8 mouse cellular contexts compared by ENCODE assay signal in the genomic region with DNA sequence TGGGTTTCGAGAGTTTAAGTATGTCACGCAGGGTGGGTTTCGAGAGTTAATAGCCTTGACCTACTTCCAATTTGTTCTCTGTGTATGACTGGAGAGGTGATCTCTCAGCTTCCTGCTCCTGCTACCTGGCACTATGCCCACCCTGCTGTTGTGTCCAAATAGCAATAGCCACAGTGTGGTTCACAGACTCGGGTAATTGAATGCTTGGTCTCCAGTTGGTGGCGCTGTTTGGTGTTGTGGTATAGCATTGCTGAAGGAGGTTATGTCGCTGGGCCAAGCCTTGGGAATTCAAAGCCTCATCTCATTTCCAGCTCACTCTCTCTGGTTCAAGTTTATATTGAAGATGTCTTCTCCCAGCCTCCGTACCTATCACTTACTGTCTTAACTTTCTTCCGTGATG.
DNase-seq lines count a peak whose midpoint lies in the region; ATAC-seq and TF ChIP-seq lines count a peak whose summit lies in the region.

No protein-coding gene starts in this region.

- H3K4me1 ChIP-seq in midbrain, postnatal 0 days (ENCODE audit: insufficient read depth, low read length): peaks cover 2% of the 10 kb centered on the region; the same call in 1 of the 2 replicates
- no peaks in the 10 kb centered on the region for H3K4me1 ChIP-seq in midbrain, embryonic 11.5 days (ENCODE audit: control insufficient read depth, insufficient read depth, low read length)

- WGBS in midbrain, postnatal 0 days: 71% methylated on average over 8 of the region's 8 CpGs
- 76% methylated on average over 8 of the region's 8 CpGs for WGBS in midbrain, embryonic 11.5 days

- H3K4me3 ChIP-seq in midbrain, postnatal 0 days (ENCODE audit: low read depth, low read length): no peak overlapping the region
- no peak overlapping the region for H3K4me3 ChIP-seq in midbrain, embryonic 11.5 days (ENCODE audit: low read depth, low read length)

- ATAC-seq in midbrain, postnatal 0 days (ENCODE audit: low FRiP score): no peak
- no peak for ATAC-seq in midbrain, embryonic 11.5 days (ENCODE audit: low FRiP score)

- DNase-seq in adrenal gland, postnatal 14 days: peak; percentile 75
- no peak for DNase-seq in adrenal gland, adult 18-20 months (ENCODE audit: low spot score in 2 of 2)
- DNase-seq in midbrain, postnatal 0 days (ENCODE audit: low spot score): peak; percentile 72
- DNase-seq in midbrain, embryonic 11.5 days (ENCODE audit: low spot score, missing footprints): no peak
- peak; percentile 67 for DNase-seq in gastrocnemius, postnatal 10 days
- DNase-seq in retina, embryonic 14.5 days (ENCODE audit: low spot score): peak; percentile 34
- DNase-seq in urinary bladder, adult 18-20 months (ENCODE audit: low spot score in 2 of 2): no peak
- DNase-seq in frontal cortex, postnatal 36 days (ENCODE audit: low spot score in 2 of 2): no peak

- H3K36me3 ChIP-seq in midbrain, postnatal 0 days (ENCODE audit: insufficient read depth, low read length): peaks cover 3% of the 10 kb centered on the region; the same call in 1 of the 2 replicates
- no peaks in the 10 kb centered on the region for H3K36me3 ChIP-seq in midbrain, embryonic 11.5 days (ENCODE audit: control insufficient read depth, insufficient read depth, low read length)

- H3K9ac ChIP-seq in midbrain, postnatal 0 days (replicated peaks; ENCODE audit: low read length, poor library complexity, severe bottlenecking): no peak overlapping the region
- H3K9ac ChIP-seq in midbrain, embryonic 11.5 days (ENCODE audit: low read length): no peak overlapping the region

- H3K27me3 ChIP-seq in midbrain, postnatal 0 days (ENCODE audit: insufficient read depth, low read length): no peaks in the 10 kb centered on the region
- no peaks in the 10 kb centered on the region for H3K27me3 ChIP-seq in midbrain, embryonic 11.5 days (ENCODE audit: control insufficient read depth, insufficient read depth, low read length)

- no peak overlapping the region for H3K4me2 ChIP-seq in midbrain, postnatal 0 days (ENCODE audit: low read depth, low read length, poor library complexity, severe bottlenecking)
- H3K4me2 ChIP-seq in midbrain, embryonic 11.5 days: no peak overlapping the region

- TF ChIP-seq CTCF in midbrain, postnatal 0 days (IDR thresholded peaks at IDR 0.05): peak; percentile 52

- H3K9me3 ChIP-seq in midbrain, postnatal 0 days (ENCODE audit: low read length): no peaks in the 10 kb centered on the region
- H3K9me3 ChIP-seq in midbrain, embryonic 11.5 days (ENCODE audit: control insufficient read depth, low read length): no peaks in the 10 kb centered on the region

- no peak overlapping the region for H3K27ac ChIP-seq in midbrain, postnatal 0 days (ENCODE audit: low read depth, low read length)
- H3K27ac ChIP-seq in midbrain, embryonic 11.5 days (ENCODE audit: low read depth, low read length): no peak overlapping the region

Comparison
In these comparisons a context has a peak if more than half of its experiments do, and no peak if none do; other contexts are left out.
1. DNase-seq: peak in adrenal gland, postnatal 14 days (single experiment), midbrain, postnatal 0 days (single experiment), gastrocnemius, postnatal 10 days (single experiment) and retina, embryonic 14.5 days (single experiment); none in adrenal gland, adult 18-20 months (0 of 2), midbrain, embryonic 11.5 days (single experiment), urinary bladder, adult 18-20 months (0 of 2) and frontal cortex, postnatal 36 days (0 of 2).